Mouse (Mus musculus) myocyte (in vitro differentiated cells): ENCODE results near the gene Irf7. TPM values are rescaled to one million over a fixed set of nuclear protein-coding genes. Genes with fewer than 3 reads are reported as not detected.

ENCODE experiments used
- H3K27me3 ChIP-seq: one replicate; pipeline ENCODE4 v1.6.1; 2011; ENCODE audit not compliant: control insufficient read depth, insufficient read depth, insufficient read length
- H3K36me3 ChIP-seq: one replicate; pipeline ENCODE4 v1.6.1; 2011; ENCODE audit not compliant: control insufficient read depth, insufficient read depth
- H3K4me2 ChIP-seq: one replicate; pipeline ENCODE4 v1.6.1; 2011; ENCODE audit warnings: low read depth, control low read depth
- H3K4me3 ChIP-seq: one replicate; pipeline ENCODE4 v1.5.1; 2011; ENCODE audit warnings: mild to moderate bottlenecking, control low read depth, moderate library complexity
- H3K79me2 ChIP-seq: one replicate; pipeline ENCODE4 v1.6.1; 2011; ENCODE audit not compliant: control insufficient read depth, insufficient read depth
- H3ac ChIP-seq: one replicate; pipeline ENCODE4 v1.6.1; 2011; ENCODE audit not compliant: control insufficient read depth, insufficient read length
- CEBPB ChIP-seq: IDR thresholded peaks from 2 replicates; pipeline ENCODE4 v1.6.1; 2011; ENCODE audit warnings: mild to moderate bottlenecking, moderate library complexity; ENCODE audit not compliant: poor library complexity, insufficient read depth, severe bottlenecking
- E2F4 ChIP-seq: IDR thresholded peaks from one replicate; pipeline ENCODE4 v1.6.1; 2011; ENCODE audit warnings: mild to moderate bottlenecking, control low read depth, moderate library complexity; ENCODE audit not compliant: insufficient read depth
- MAX ChIP-seq: IDR thresholded peaks from one replicate; pipeline ENCODE4 v1.6.1; 2011; ENCODE audit warnings: low read depth, mild to moderate bottlenecking, control low read depth
- MYOD1 ChIP-seq, 3 experiments: IDR thresholded peaks; one replicate each; pipeline ENCODE4 v1.6.1; 2011; ENCODE audit warnings: control low read depth in 2 of 3, low read depth in 2 of 3, mild to moderate bottlenecking in 2 of 3, moderate library complexity in 1 of 3; ENCODE audit not compliant: insufficient read length in 2 of 3, control insufficient read depth in 1 of 3
- MYOG ChIP-seq, 3 experiments: IDR thresholded peaks; one replicate each; pipeline ENCODE4 v1.6.1; 2011; ENCODE audit warnings: control low read depth in 2 of 3, low read depth in 2 of 3, mild to moderate bottlenecking in 2 of 3; ENCODE audit not compliant: insufficient read length in 2 of 3, control insufficient read depth in 1 of 3, insufficient read depth in 1 of 3
- POLR2A ChIP-seq: IDR thresholded peaks from one replicate; pipeline ENCODE4 v1.6.1; 2011; ENCODE audit warnings: low read depth, mild to moderate bottlenecking, control low read depth, moderate library complexity; ENCODE audit not compliant: insufficient read length
- POLR2AphosphoS2 ChIP-seq: IDR thresholded peaks from one replicate; pipeline ENCODE4 v1.6.1; 2011; ENCODE audit warnings: low read depth, control low read depth; ENCODE audit not compliant: insufficient read length
- REST ChIP-seq: IDR thresholded peaks from one replicate; pipeline ENCODE4 v1.6.1; 2011; ENCODE audit warnings: mild to moderate bottlenecking, control low read depth, moderate library complexity; ENCODE audit not compliant: insufficient read depth, insufficient read length
- SRF ChIP-seq: IDR thresholded peaks from one replicate; pipeline ENCODE4 v1.6.1; 2011; ENCODE audit warnings: low read depth; ENCODE audit not compliant: control insufficient read depth, insufficient read length
- TCF12 ChIP-seq: IDR thresholded peaks from one replicate; pipeline ENCODE4 v1.6.1; 2011; ENCODE audit warnings: mild to moderate bottlenecking, control low read depth; ENCODE audit not compliant: poor library complexity, insufficient read depth, severe bottlenecking
- TCF3 ChIP-seq: IDR thresholded peaks from one replicate; pipeline ENCODE4 v1.6.1; 2011; ENCODE audit warnings: low read depth, control low read depth; ENCODE audit not compliant: insufficient read length
- USF1 ChIP-seq: IDR thresholded peaks from one replicate; pipeline ENCODE4 v1.6.1; 2011; ENCODE audit warnings: low read depth, mild to moderate bottlenecking, control low read depth, moderate library complexity
- polyA plus RNA-seq: library from polyadenylated mRNA; unstranded; fragments of >200 nt; fragmentation: generic; extraction: Trizol; gene quantifications from one replicate; pipeline ENCODE4 v1.2.1, GENCODE M21; 2012; ENCODE audit warnings: missing spikeins

Irf7 gene
- polyA plus RNA-seq = 0.97 TPM

GRCm38 (mm10) chr7:141265739-141266561, at the start of gene Irf7:
TSS of gene Irf7 (minus strand) at chr7:141266481.
- no peaks in the 10 kb centered on the region for H3K27me3 ChIP-seq
- H3K4me2 ChIP-seq = peak within 1 kb of the TSS; percentile 75
- TF ChIP-seq MAX = no peak
- no peak within 1 kb of the TSS for H3ac ChIP-seq
- no peaks in the 10 kb centered on the region for H3K79me2 ChIP-seq
- H3K36me3 ChIP-seq = peaks cover 11% of the 10 kb centered on the region
- peak within 1 kb of the TSS; percentile 40 for H3K4me3 ChIP-seq

- H3K79me2 ChIP-seq = no peaks in the 10 kb centered on the region
- no peaks in the 10 kb centered on the region for H3K27me3 ChIP-seq
- no peak overlapping the region for H3ac ChIP-seq
- peaks cover 54% of the 10 kb centered on the region for H3K36me3 ChIP-seq
- no peak for TF ChIP-seq TCF12
- no peak for TF ChIP-seq MAX
- TF ChIP-seq SRF = no peak
- TF ChIP-seq CEBPB = no peak
- no peak for TF ChIP-seq E2F4
- TF ChIP-seq MYOD1 (IDR thresholded peaks at IDR 0.05; ENCODE audit: control insufficient read depth in 1 of 3, insufficient read length in 2 of 3, low read depth in 2 of 3) = no peak
- no peak for TF ChIP-seq MYOG (IDR thresholded peaks at IDR 0.05; ENCODE audit: control insufficient read depth in 1 of 3, insufficient read depth in 1 of 3, insufficient read length in 2 of 3, low read depth in 2 of 3)
- TF ChIP-seq POLR2AphosphoS2 = no peak
- TF ChIP-seq REST = no peak
- TF ChIP-seq POLR2A = no peak
- no peak for TF ChIP-seq TCF3
- TF ChIP-seq USF1 = no peak
- H3K4me2 ChIP-seq = no peak overlapping the region
- no peak overlapping the region for H3K4me3 ChIP-seq
These were observed 49.7 kb upstream of the Irf7 start for GRCm38 (mm10) chr7:141315974-141316373.

GRCm38 (mm10) chr7:141315076-141315475, 48.8 kb upstream of the Irf7 start:
- no peak for TF ChIP-seq SRF
- no peak for TF ChIP-seq POLR2A
- TF ChIP-seq MYOG (IDR thresholded peaks at IDR 0.05; ENCODE audit: control insufficient read depth in 1 of 3, insufficient read depth in 1 of 3, insufficient read length in 2 of 3, low read depth in 2 of 3) = no peak
- TF ChIP-seq REST = no peak
- no peak for TF ChIP-seq MAX
- no peak for TF ChIP-seq E2F4
- TF ChIP-seq TCF3 = no peak
- TF ChIP-seq USF1 = no peak
- TF ChIP-seq POLR2AphosphoS2 = no peak
- no peak for TF ChIP-seq TCF12
- no peak for TF ChIP-seq MYOD1 (IDR thresholded peaks at IDR 0.05; ENCODE audit: control insufficient read depth in 1 of 3, insufficient read length in 2 of 3, low read depth in 2 of 3)
- TF ChIP-seq CEBPB = no peak
- peaks cover 57% of the 10 kb centered on the region for H3K36me3 ChIP-seq
- no peak overlapping the region for H3ac ChIP-seq
- no peaks in the 10 kb centered on the region for H3K79me2 ChIP-seq
- no peaks in the 10 kb centered on the region for H3K27me3 ChIP-seq
- H3K4me2 ChIP-seq = no peak overlapping the region
- no peak overlapping the region for H3K4me3 ChIP-seq

GRCm38 (mm10) chr7:141314416-141314815, 48.1 kb upstream of the Irf7 start:
- Histone ChIP-seq H3K4me2 (no peak overlapping the region), H3K36me3 (peaks cover 61% of the 10 kb centered on the region), H3ac (no peak overlapping the region), H3K79me2 (no peaks in the 10 kb centered on the region), H3K4me3 (no peak overlapping the region), H3K27me3 (no peaks in the 10 kb centered on the region)
- TF ChIP-seq E2F4 (no peak), TCF12 (no peak), POLR2A (no peak), CEBPB (no peak), POLR2AphosphoS2 (no peak), MYOG (IDR thresholded peaks at IDR 0.05; ENCODE audit: control insufficient read depth in 1 of 3, insufficient read depth in 1 of 3, insufficient read length in 2 of 3, low read depth in 2 of 3) (no peak), TCF3 (no peak), USF1 (no peak), SRF (no peak), MYOD1 (IDR thresholded peaks at IDR 0.05; ENCODE audit: control insufficient read depth in 1 of 3, insufficient read length in 2 of 3, low read depth in 2 of 3) (no peak)

- H3K4me2 ChIP-seq = no peak overlapping the region
- TF ChIP-seq REST (no peak), CEBPB (no peak), SRF (no peak), TCF3 (no peak), USF1 (no peak), MYOG (IDR thresholded peaks at IDR 0.05; ENCODE audit: control insufficient read depth in 1 of 3, insufficient read depth in 1 of 3, insufficient read length in 2 of 3, low read depth in 2 of 3) (no peak), E2F4 (no peak), POLR2A (no peak), POLR2AphosphoS2 (no peak), TCF12 (no peak)
- no peak overlapping the region for H3K4me3 ChIP-seq
- H3K79me2 ChIP-seq = no peaks in the 10 kb centered on the region
- H3ac ChIP-seq = no peak overlapping the region
- no peaks in the 10 kb centered on the region for H3K27me3 ChIP-seq
- peaks cover 12% of the 10 kb centered on the region for H3K36me3 ChIP-seq
These were observed 38.3 kb upstream of the Irf7 start for GRCm38 (mm10) chr7:141304537-141304936.
